Mouse (Mus musculus): Measurements from ENCODE around the gene Gm38655.
A peak's percentile ranks its signal among the peaks of the same experiment; 100 is the strongest.
"Not testable (repeated sequence)": the region's sequence is repeated elsewhere in the genome, so short reads cannot be mapped to it uniquely, and the experiment has no call there.

Gm38655 gene

DNA sequence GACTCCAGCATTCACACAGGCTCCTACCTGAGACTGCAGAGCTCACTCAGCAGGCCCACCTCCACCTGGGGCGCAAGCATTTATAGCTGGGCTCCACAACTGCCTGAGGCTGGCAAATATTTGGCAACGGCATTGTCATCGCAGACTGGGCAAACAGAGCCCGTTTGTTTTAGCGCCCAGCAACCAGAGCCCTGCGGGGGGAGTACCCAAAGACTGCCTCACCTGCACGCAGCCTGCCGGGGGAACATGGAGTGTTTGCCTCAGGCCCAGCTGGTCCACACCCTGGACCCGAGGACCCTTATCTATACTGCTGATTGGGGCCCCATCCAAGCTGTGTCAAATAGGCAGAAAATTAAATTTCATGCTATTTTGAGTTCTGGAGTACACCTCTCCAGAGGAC is at the start of gene Gm38655:
Gene Gm38655, minus strand, starts transcription at position 61 of the 400 bp plus-strand sequence.
- DNase-seq (ENCODE audit: low read depth) = no peak

DNA sequence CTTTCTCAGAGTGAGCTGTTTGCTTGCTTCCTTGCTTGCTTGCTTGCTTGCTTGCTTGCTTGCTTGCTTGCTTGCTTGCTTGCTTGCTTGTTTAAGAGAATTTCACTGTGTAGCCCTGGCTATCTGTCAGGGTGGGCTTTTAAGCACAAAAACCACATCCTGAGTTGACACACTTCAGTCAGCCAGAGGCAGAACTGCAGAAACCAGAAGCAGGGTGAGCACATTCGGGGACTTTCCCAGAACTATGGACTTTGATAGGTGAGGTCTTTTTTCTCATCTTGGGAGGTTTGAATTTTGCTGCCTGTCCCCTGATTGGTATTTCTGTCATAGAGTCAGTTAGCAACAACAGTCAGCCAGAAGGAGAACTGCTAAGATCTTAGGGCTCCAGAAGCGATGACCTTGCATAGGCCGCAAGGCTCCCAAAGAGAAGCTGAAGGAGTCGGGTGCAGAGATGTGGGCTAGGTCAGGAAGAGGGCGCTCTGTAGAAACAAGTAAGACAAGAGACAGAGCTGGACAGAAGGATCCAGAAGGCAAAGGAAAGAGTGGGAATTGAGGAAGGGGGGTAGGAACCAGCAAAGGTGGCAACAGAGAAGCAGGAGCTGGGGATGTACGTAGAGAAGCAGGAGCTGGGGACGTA is 49.4 kb upstream of the Gm38655 start:
- DNase-seq (ENCODE audit: low read depth) = no peak

DNA sequence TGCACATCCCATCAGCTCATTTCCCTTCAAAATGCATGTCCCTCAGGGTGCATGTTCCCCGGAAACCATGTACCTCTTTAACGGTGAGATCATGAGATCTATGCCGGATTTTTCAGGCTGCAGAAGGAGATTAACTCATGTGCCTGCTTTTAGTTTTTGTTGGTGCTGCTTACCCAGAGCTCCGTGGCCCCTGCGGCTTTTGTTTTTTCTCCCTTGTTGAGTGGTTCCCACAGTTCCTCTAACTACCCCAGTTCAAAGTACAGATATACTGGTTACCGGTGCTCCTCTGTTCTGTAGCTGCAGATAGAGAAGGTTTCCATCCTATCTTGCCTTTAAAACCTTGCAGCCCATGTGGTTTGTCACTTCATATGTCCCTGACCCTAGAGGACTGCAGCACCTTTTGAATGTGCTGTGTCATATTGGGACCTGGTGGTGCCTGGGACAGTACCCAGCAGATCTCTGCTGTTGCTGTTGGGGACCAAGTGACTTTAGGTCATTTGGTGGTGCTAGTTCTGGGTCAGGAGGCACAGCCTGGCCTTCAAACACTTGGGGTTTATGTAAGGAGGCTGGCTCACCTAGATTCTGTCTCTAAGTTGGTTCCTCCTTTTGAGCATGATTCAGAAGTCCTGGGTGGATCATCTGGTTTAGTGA is 47.8 kb upstream of the Gm38655 start:
- no peak for DNase-seq (ENCODE audit: low read depth)

DNA sequence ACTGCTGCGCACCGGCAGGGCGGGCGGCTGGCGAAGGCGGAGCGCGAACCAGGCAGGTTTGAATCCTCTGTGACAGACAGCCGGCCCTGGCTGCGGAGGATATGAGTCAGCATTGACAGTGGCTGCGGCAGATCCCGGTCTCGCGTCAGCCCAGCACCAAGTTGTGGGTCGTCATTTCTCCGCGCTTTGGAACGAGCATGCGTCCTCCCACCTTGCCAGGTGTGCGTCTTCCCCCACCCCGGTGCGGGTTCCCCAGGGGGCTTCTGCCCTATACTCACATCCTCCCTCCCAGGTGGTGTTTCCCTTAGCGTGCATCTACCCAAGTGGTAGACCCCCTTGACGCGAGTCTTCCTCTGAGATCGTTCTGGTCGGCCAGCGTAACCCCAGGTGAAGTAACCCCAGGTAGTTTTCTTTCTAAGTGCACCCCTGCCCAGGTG is 47.3 kb upstream of the Gm38655 start:
- DNase-seq (ENCODE audit: low read depth) = not testable (repeated sequence)

DNA sequence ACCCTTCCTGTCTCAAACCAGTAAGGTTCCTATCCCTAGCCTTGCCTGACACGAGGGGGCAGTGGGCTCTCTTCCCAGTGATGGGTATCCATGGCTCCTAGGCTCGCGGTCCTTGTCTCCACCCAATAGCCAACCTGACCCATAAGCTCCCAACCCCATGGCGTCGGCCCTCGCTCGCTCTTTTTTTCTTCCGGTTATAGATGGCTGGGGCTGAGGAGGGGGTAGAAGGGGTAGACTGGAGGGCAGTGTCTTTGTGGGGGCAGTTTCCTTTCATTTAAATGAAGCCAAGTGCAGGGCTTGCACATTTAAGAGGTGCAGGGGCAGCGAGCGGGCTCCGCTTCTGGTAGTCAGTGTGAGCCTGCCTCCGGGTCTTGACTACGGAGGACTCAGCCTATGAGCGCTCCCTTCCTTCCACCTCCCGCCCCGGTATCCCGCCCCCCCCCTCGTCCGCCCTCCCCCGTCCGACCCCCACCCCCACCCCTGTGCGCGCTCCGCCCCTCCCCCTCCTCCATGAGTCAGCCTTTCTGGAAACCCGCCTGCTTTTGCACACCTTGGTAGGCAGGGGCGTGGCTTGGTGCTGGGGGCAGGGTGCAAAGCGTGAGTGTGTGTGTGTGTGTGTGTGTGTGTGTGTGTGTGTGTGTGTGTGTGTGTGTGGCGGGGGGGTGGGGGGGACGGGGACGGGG is 46.7 kb upstream of the Gm38655 start:
- no peak for DNase-seq (ENCODE audit: low read depth)

DNA sequence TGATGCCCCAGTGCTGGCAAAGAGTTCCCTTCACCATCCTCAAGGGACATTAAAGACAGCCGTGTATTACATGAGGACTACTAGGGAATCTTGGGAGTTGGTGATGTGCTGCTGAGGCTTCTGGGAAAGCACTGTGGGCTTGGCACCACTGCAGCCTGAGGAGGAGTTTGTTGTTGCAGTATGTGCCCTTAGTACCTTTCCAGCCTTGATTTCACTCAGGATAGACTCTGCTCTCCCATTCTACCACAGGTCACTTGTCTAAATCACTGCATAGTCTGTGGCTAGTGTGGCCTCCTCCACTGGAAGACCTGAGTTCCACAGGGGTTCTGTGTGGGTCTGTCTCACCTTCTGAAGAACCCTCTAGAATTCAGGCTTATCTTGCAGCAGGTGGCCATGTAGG is 45.5 kb upstream of the Gm38655 start:
- no peak for DNase-seq (ENCODE audit: low read depth)

DNA sequence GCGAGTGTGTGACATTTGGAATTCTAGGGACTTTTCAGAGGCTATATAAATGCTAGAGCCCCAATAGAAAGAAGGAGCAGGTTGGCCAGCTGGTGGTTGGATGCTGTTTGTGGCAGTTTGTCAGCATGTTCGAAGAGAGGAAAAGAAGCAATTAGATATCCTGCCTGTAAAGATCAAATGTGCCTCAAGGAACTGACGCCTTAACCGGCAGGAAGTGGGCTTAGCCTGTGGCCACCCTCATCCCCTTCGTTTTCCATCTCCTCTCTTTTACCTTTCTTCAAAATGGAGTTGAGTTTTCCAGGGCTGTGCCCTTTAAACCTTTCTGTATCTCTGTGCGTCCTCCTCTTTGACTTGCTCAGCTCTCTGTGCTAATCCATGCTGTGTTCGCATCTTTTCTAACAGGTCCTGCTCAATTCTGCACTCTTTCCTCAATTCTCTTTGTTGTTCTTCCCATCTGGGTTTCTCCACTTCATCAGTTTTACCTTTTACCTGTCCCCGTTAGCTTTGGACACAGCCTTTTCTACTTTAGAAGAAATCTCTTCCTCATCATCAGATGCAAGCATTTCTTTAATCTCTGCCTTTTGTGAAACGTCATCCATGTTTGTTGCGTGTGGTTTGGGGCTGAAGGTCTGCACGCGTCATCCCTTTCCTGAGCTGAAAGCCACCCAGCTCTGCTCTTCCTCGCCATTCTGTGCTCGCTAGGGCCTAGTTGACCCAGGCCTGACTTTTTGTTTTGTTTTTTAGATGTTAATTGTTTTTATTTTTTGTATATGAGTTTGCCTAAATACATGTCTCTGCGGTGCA is 44.4 kb upstream of the Gm38655 start:
- DNase-seq (ENCODE audit: low read depth) = no peak

DNA sequence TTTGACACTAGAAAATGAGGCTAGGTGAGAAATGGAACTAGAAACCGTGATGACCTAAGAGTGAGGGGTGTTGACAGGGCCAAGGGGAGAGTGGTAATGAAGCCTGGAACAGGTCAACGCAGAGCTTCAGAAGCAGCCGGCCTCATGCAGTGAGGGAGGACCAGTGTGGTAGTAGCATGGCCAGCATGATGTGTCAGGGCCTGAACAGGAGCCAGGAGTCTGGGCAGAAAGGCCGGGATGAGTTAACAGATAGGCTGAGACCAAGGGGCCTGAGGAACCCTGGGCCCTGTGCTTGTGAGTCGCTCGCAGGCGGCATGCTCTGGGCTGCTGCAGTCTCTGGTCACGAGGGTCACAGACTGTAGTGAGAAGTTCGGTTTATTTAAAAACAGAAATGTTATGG is 43.7 kb upstream of the Gm38655 start:
- DNase-seq (ENCODE audit: low read depth) = no peak

DNA sequence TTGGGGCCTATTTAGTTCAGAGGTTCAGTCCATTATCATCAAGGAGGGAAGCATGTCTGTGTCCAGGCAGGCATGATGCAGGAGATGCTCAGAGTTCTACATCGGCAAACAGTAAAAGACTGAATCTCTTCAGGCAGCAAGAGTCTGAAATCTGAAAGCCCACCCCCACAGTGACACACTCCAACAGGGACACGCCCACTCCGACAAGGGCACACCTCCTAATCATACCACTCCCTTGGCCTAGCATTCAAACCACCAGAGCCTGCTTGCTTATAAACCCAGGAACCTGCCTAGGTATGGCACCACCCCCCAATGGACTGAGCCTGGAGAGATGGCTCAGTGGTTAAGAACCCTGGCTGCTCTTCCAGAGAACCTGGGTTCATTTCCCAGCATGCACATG is 40.2 kb upstream of the Gm38655 start:
- no peak for DNase-seq (ENCODE audit: low read depth)

DNA sequence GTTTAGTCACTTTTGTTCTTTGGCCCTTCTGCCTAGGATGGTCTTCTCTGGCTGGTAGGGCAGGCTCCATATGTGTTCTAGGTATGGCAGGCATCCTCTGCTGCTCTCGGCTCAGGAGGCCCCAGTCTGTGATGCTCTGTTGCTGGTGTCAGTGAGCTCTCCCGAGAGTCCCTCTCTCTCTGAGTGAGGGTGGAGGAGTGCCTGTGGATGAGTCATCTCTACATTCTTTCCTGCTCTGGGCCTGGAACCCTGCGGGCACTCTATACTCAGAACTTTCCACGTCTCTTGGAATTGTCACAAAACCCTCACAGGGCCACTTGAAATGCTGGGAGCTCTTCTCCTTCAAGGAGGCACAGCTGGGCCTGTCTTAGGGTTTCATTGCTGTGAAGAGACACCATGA is 36.4 kb upstream of the Gm38655 start:
- DNase-seq (ENCODE audit: low read depth) = no peak

DNA sequence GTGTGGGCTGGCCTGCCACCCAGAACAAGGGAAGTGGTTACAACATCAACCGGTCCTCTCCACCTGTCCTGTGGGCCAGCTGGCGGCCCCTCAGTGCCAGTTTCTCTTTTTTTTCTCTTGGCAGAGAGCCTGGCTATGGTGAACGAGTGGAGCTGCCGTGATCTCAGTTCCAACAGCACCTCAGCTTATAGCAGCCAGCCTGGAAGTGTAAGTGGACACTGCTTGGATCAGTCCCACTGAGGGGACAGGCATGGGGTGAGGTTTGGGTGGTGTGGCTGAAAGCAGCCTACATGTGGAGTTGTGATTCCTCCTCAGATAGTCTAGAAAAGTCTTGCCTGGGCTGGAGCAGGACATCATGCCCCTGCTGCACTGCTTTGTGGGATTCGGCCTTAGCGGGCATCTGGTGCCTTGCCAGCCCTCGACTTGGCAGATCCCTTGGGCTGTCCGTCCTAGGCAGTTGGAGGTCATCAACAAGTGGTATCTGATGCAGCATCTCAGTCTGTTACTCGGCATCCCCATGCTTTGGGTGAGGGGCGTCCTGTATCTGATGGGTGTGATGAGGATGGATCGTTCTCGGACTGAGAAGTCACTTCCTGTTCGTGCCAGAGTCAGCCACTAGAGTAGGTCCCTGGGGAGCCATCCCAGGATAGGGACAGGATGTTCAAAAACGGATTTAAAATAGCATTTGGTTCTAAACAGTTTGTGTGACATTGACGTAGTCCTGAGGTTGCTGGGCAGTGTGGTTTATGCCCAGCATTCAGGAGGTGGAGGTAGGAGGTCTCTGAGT is 35.6 kb upstream of the Gm38655 start:
- no peak for DNase-seq (ENCODE audit: low read depth)

DNA sequence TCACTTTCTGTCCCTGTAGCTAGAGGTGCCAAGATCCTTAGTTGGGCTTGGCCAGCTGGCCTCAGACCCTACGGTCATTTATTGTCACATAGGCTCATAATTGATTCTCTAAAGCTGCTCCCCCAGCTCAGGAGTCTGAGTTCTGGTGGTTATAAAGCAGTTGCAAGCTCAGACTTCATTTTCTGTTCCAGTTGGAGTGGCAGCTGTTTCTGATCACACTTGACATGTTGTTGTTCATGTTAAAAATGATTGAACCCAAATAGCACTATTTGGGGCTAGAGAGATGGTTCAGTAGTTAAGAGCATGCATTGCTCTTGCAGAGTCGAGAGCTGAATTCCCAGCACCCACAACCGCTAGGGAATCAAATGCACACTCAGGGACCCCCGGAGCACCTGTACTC is 34.7 kb upstream of the Gm38655 start:
- no peak for DNase-seq (ENCODE audit: low read depth)

DNA sequence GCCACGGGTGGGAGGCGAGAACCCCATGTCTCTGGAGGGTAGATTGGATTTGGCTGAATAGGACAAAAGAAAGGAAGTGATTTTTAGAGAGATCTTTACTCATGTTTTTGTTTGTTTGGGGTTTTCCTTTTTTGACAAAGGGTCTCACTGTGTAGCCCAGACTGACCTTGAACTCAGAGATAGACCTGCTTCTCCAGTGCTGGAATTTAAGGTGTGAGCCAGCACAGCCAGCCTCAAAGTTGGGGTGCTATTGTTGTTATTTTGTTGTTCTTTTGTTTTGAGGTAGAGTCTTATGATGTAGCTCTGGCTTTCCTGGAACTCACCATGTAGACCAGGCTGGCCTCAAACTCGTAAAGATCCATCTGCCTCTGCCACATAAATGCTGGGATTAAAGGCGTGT is 27.1 kb upstream of the Gm38655 start:
- no peak for DNase-seq (ENCODE audit: low read depth)

DNA sequence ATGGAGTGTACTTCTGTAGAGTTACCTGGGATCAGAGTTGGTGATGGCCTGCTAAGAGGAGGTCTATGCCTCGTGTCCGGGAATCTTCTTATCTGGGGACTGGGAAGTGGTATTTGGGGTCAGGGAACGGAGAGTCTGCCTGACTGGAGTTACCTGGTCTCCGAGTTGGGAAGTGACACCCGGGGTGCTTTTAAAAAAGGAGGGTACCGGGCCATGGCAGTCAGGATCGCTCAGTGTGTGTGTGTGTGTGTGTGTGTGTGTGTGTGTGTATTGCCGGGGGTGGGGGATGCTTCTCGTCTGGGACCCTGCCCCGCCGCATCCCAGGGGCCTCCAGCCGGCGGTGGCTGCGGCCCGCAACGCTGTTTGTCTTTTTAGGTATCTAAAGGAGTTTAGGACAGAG is 13.8 kb upstream of the Gm38655 start:
- DNase-seq (ENCODE audit: low read depth) = no peak

DNA sequence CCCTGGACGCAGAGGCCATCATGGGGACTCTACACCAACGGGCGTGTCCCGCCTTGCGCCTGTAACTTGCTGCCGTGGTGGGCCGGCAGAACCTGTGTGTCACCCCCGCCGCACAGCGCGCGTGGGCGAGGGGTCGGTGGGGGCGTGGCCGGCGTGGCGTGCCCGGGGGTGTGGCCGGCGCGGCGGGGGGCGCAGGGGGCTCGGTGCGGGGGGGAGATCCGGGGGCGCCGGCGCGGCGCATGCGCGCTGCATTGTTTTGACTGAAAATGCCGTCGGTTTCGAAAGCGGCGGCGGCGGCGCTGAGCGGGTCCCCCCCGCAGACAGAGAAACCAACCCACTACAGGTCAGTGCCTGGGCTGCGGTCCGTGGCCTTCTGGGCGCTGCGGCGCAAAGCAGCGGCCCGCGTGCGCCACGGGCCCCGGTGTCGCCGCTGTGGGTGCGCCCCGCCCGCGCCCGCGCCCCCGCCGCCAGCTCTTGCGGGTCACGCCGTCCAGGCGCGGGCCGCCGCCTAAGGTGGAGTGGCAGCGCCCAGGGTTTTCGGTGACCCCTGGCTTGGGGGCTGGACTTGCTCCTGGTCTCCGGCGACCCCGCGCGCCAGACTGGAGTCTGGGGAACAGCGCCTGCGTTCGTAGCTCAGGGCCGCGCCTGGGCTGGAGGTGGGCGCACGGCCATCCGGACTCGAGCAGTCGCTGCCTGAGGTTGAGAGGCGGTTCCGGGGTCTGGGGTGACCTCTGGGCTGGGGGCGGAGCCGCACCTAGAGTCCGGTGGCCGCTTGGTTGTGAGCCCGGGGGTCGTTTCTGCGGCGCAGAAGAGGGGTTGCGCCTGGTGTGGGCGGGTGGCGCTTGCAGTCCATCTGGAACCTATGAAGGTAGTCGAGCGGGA is 13.1 kb upstream of the Gm38655 start, which contains the start of gene Unkl:
Gene Unkl, plus strand, starts transcription at position 248 of the 882 bp plus-strand sequence.
- DNase-seq (ENCODE audit: low read depth) = no peak

DNA sequence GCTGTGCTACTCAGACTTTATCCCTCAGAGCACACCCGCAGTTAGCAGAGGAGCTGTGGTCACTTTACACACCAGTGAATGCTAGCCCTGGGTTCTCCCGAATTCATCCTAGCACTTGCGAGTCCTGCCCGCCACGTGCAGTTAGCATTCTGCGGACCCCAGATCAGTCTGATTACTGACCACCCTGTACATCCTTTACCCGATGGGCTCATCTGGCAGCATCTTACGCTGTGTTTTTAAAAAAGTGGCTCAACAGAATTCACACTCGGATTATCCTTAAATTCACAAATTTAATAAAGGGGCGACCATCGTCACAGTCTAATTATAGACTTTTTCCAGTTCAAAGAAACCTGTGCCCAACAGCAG is 12.5 kb upstream of the Gm38655 start:
- no peak for DNase-seq (ENCODE audit: low read depth)

DNA sequence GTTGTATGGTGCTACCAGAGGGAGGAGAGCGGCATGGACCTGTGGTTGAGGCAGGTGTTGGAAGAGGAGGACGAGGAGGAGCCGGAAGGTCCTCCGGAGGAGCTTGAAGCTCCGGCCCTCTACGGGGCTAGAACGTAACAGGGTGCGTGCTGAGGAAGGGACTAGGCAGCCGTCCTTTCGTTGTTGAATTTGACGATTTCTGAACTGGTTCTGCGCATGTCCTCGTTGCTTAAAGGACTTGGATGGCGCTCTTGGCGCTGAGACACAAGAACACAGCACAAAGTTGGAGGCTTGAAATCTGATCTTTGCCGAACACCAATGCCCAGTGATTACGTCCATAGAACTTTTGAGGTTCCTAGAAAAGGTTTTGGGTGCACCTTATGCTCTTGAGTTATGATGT is 9.7 kb upstream of the Gm38655 start:
- DNase-seq (ENCODE audit: low read depth) = no peak

DNA sequence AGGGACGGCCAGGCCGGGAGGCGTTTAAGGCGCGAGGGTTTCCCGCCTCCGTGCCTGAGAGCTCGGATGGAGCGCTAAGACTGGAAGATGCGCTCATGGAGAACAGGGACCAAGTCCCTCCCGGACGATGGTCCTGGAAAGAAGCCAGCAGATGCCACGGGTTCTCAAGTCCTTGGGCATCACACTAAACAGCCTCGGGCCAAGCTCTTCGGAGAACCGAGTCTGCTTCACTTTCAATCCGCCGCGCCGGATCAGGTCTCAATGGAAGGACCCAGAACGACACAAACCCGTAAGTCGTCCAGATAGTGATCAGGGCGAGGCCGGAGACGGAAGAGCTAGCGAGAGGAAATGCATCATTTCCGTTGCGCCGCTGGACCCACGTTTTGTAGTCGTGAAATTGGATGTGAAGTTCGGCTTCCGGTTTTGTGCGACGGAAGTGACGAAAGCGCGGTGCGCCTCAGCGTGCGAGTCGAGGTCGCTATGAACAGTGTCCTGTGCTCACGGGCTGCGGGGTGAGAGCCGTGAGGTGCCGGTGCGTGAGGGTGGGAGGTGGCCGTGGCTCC is 8.9 kb upstream of the Gm38655 start, which contains the start of gene BC003965:
Gene BC003965, plus strand, starts transcription at position 426 of the 563 bp plus-strand sequence.
- DNase-seq (ENCODE audit: low read depth) = peak; percentile 93

DNA sequence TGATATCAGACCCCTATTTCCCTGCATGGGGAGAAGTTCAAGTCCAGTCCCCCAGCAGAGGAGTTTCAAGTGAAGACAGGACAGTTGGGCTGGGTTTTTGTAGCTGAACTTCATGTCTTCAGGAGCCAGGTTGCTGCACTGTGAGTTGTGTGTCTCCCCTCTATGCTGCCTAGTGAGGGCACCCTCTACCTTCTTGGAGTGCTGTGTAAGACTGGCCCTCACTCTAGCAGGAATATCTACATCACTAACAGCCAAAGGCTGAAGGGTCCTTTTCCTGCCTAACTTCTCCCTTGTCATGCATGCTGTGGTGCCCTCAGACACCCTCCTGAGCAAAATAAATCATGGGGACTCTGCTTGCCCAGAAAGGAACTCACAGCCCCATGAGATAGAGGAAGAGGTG is 8.0 kb upstream of the Gm38655 start:
- no peak for DNase-seq (ENCODE audit: low read depth)

DNA sequence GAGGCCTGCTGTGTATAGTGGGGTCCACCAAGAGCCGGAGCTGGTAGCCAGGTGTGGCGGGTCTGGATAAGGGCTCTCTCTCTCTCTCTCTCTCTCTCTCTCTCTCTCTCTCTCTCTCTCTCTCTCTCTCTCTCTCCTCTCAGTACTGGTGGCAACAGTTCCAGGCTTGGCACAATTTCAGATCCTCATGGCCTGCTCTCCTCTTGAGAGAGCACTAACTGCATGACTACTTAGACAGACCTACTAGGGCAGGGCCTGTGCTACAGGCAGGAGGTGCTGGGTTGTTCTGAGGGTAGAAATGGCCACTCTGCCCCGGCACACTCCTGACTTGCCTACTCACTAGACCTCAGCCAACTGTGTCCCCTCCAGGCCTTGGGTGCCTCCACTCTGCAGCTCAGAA is 2.7 kb downstream of the Gm38655 start:
- DNase-seq (ENCODE audit: low read depth) = no peak
